Mouse (Mus musculus) embryonic facial prominence, embryonic 10.5 days (tissue): Measurements from ENCODE around the gene Hs6st2. TPM values are rescaled to one million over a fixed set of nuclear protein-coding genes. Genes with fewer than 3 reads are reported as not detected.
A peak's percentile ranks its signal among the peaks of the same experiment; 100 is the strongest.

Experiments used
- DNase-seq: peaks from one replicate; pipeline ENCODE4 v3.0.0-alpha.2; 2017; ENCODE audit warnings: low spot score
- H3K27ac ChIP-seq: fragments of 300-500 bp; sonication (generic); replicated peaks from 2 replicates; pipeline ENCODE4 v1.5.1; 2016; ENCODE audit warnings: mild to moderate bottlenecking
- H3K27me3 ChIP-seq: fragments of 300-500 bp; sonication (generic); replicated peaks from 2 replicates; pipeline ENCODE4 v1.6.1; 2016; ENCODE audit warnings: low read depth, mild to moderate bottlenecking; ENCODE audit not compliant: poor library complexity, severe bottlenecking
- H3K36me3 ChIP-seq: fragments of 300-500 bp; sonication (generic); replicated peaks from 2 replicates; pipeline ENCODE4 v1.6.1; 2016; ENCODE audit warnings: mild to moderate bottlenecking, moderate library complexity
- H3K4me1 ChIP-seq: fragments of 300-500 bp; sonication (generic); 2 replicates; pipeline ENCODE4 v1.6.1; 2016
- H3K4me3 ChIP-seq: fragments of 300-500 bp; sonication (generic); 2 replicates; pipeline ENCODE4 v1.5.1; 2016; ENCODE audit warnings: mild to moderate bottlenecking, moderate library complexity
- H3K9me3 ChIP-seq: fragments of 300-500 bp; sonication (generic); 2 replicates; pipeline ENCODE4 v1.6.1; 2016; ENCODE audit warnings: mild to moderate bottlenecking
- WGBS: fragments of 180-500 bp; shearing (Covaris S2); methylation state at CpG from one replicate; pipeline ENCODE4 v1.1.7; 2016; 5-methylcytosine and 5-hydroxymethylcytosine counted together
- polyA plus RNA-seq: library from polyadenylated mRNA; unstranded; fragments of >200 nt; fragmentation: Nextera tagmentation; extraction: Ambion mirVana; gene quantifications from 2 replicates; pipeline ENCODE4 v1.2.1, GENCODE M21; 2016

Hs6st2 gene
- polyA plus RNA-seq, 1 experiment from 2014 or later: 25.9 TPM

DNA sequence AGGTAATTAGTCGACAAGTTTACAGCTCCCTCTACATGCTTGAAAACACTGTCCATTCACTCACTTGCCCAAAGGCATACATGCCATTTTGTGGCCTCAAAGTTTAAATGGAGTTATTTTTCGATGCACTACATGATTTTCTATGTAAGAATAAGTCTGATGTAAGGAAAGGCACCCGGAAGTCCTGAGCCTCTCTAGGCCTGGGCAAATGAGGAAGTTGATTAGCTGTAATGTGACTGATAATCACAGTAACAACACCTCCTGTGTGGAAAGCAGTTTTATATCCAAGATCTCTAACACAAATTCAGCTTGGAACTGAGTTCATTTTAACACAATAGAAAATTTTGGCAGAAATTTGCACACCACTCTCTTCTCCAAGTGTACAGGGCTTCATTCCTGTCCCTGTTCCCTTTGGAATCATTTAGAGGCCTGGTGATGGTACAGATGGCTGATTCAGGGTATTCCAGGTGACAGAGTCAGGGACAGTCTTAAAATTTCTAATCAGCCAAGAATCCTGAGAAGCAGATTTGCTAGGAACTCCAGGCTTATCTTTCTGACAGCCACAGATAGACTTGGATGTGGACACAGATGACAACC lies 38.9 kb downstream of the Hs6st2 start:
- H3K4me3 ChIP-seq: no peak overlapping the region
- no peaks in the 10 kb centered on the region for H3K4me1 ChIP-seq
- H3K9me3 ChIP-seq: no peaks in the 10 kb centered on the region
- 89% methylated on average over 3 of the region's 3 CpGs for WGBS
- no peak overlapping the region for H3K27ac ChIP-seq
- H3K36me3 ChIP-seq: no peaks in the 10 kb centered on the region
- DNase-seq: no peak
- peaks cover 14% of the 10 kb centered on the region for H3K27me3 ChIP-seq

GRCm38 (mm10) chrX:51635756-51636155 lies 45.9 kb downstream of the Hs6st2 start:
- H3K9me3 ChIP-seq: no peaks in the 10 kb centered on the region
- DNase-seq: peak; percentile 53
- no peak overlapping the region for H3K4me3 ChIP-seq
- no peak overlapping the region; the same call in 1 of the 2 replicates for H3K27ac ChIP-seq
- peaks cover 17% of the 10 kb centered on the region for H3K27me3 ChIP-seq
- 36% methylated on average over 7 of the region's 7 CpGs for WGBS
- H3K36me3 ChIP-seq: no peaks in the 10 kb centered on the region
- peaks cover 11% of the 10 kb centered on the region for H3K4me1 ChIP-seq

DNA sequence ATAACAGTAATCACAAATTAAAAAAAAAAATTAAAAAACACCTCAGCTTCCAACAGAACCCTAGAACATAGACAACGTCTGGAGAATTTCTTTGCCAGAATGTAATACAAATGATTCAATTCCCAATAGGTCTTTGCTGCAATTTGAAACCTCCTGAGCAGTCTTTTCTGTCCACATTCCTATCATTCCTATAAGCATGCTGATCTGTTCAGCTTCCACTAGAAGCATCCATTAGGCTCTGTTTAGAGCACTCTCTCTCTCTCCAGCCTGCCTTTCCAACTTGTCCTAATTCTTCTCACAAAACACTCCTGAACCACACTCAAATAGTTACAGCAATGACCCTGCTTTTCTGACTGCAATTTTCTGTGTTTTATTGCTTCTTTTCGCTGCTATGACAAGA lies 50.3 kb downstream of the Hs6st2 start:
- no peak for DNase-seq
- 63% methylated on average over 2 of the region's 2 CpGs for WGBS
- Histone ChIP-seq H3K27me3 (peaks cover 20% of the 10 kb centered on the region; the same call in 1 of the 2 replicates), H3K4me3 (no peak overlapping the region), H3K27ac (no peak overlapping the region; the same call in 1 of the 2 replicates), H3K36me3 (no peaks in the 10 kb centered on the region), H3K9me3 (no peaks in the 10 kb centered on the region), H3K4me1 (peaks cover 11% of the 10 kb centered on the region)

DNA sequence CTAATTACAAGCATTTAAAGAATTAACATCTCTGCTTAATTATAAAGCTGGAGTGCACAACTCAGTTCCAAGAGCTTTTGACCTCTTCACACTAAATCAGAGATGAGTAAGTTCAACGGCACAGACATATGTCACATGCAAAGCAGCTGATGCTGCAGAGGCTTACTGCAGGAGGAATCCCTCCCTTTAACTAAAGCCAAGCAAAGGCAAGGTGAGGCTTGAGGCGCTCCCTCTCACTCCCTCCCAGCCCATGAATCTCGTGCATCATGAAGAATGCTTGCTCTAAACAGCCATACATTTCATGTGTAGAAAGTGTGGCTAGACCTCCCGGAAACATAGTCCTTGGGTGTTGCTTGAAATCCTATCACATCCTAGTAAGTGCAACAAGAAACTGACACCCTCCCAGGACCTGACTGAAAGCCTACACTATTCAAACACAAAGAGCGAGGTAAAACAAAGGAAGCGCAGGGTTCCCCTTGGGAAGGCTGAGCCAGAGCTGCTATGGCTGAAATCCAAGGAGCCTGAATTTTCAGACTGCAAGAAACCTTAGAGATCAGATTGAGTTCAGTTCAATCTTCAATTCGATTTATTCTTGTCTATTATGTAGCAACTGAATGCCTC lies 67.2 kb downstream of the Hs6st2 start:
- DNase-seq: peak; percentile 11
- peaks cover 26% of the 10 kb centered on the region for H3K27me3 ChIP-seq

DNA sequence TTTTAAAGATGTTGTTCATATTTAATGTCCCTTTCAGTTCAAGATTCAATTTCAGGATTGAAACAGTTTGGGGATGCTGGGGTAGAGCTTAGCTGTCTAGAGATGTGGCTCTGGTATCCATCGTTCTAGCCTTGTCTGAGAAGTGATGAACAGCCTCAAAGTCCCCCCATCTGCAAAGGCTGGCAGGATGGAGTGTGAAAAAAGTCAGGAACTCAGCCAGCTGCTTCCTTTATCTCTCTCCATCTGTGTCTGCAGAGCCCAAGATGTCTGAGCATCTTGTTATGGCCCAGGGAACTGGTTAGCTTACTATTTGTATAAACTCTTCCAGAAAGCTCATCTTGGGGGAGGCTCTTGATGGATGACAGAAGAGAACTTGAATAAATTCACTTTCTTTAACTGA lies 70.9 kb downstream of the Hs6st2 start:
- Histone ChIP-seq H3K4me1 (peaks cover 9% of the 10 kb centered on the region; the same call in 1 of the 2 replicates), H3K27me3 (peaks cover 19% of the 10 kb centered on the region), H3K9me3 (no peaks in the 10 kb centered on the region), H3K4me3 (no peak overlapping the region), H3K27ac (no peak overlapping the region), H3K36me3 (no peaks in the 10 kb centered on the region)
- 69% methylated on average over 1 of the region's 1 CpGs for WGBS
- DNase-seq: no peak

More for the DNA sequence above, 67.2 kb downstream of the Hs6st2 start:
- no peaks in the 10 kb centered on the region for H3K9me3 ChIP-seq
- H3K4me3 ChIP-seq: no peak overlapping the region
- peaks cover 9% of the 10 kb centered on the region; the same call in 1 of the 2 replicates for H3K4me1 ChIP-seq
- 25% methylated on average over 7 of the region's 7 CpGs for WGBS
- H3K27ac ChIP-seq: peak overlapping the region; percentile 51
- H3K36me3 ChIP-seq: no peaks in the 10 kb centered on the region

DNA sequence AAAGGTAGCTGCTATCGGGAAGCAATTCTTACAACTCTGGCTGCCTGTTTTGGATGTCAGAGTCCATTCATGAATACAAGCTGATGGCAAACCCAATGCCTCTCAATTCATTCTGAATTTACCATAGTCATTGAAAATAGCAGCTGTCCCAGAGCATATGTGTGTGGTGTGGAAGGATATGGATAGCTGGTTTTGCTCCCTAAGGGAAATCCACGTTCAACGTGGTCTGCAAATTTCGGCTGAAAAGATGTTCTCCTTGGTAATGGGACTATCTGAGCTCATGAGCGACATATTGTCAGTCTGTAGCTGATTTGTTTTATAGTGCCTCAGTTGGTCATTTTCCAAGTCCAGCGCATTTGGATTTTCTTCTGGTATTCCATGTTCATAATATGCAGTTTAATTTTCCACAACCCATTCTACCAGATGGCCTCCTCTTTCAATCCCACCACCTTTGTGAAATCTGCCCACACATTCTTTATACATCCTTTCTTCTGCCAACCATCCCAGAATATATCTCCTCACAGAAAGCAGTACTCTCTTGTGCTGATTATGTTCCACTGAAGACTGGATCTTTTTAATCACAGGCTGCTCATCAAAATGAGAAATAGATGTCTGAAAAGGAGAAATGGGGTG lies 75.3 kb downstream of the Hs6st2 start:
- Histone ChIP-seq H3K27ac (no peak overlapping the region), H3K36me3 (no peaks in the 10 kb centered on the region), H3K27me3 (peaks cover 11% of the 10 kb centered on the region), H3K9me3 (no peaks in the 10 kb centered on the region), H3K4me1 (no peaks in the 10 kb centered on the region), H3K4me3 (no peak overlapping the region)
- WGBS: 92% methylated on average over 6 of the region's 6 CpGs
- DNase-seq: no peak

GRCm38 (mm10) chrX:51592751-51593150 lies 88.9 kb downstream of the Hs6st2 start:
- 96% methylated on average over 1 of the region's 1 CpGs for WGBS
- Histone ChIP-seq H3K27ac (no peak overlapping the region), H3K4me3 (no peak overlapping the region), H3K9me3 (no peaks in the 10 kb centered on the region), H3K27me3 (no peaks in the 10 kb centered on the region; the same call in 1 of the 2 replicates), H3K36me3 (no peaks in the 10 kb centered on the region), H3K4me1 (no peaks in the 10 kb centered on the region)
- DNase-seq: no peak

GRCm38 (mm10) chrX:51590448-51591010 lies 91.1 kb downstream of the Hs6st2 start:
- Histone ChIP-seq H3K9me3 (no peaks in the 10 kb centered on the region), H3K36me3 (no peaks in the 10 kb centered on the region), H3K4me1 (no peaks in the 10 kb centered on the region), H3K4me3 (no peak overlapping the region), H3K27me3 (no peaks in the 10 kb centered on the region; the same call in 1 of the 2 replicates), H3K27ac (no peak overlapping the region)
- no peak for DNase-seq
- WGBS: 84% methylated on average over 8 of the region's 8 CpGs

GRCm38 (mm10) chrX:51585444-51585843 lies 96.2 kb downstream of the Hs6st2 start:
- H3K4me3 ChIP-seq: no peak overlapping the region
- no peaks in the 10 kb centered on the region for H3K9me3 ChIP-seq
- H3K36me3 ChIP-seq: no peaks in the 10 kb centered on the region
- WGBS: 77% methylated on average over 3 of the region's 3 CpGs
- no peak overlapping the region for H3K27ac ChIP-seq
- peaks cover 7% of the 10 kb centered on the region for H3K27me3 ChIP-seq
- no peak for DNase-seq
- no peaks in the 10 kb centered on the region for H3K4me1 ChIP-seq

DNA sequence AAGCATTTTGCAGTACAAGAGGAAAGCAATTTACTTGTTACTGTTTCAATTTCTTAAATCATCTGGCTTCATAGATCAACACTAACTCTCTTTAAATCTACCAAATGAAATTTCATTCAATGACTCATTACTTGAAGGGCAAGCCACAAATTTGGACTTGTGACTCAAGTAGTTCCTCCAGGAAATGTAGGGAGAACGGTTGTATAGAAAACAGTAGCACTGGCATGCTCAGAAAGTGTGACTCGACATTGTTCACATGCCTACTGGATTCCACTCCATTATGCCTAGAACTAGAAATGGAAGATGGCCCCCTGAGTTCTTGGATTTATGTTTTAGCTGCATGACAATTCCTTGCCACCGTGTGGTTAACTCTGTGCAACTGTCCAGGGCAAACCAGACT lies 100.0 kb downstream of the Hs6st2 start:
- no peaks in the 10 kb centered on the region for H3K9me3 ChIP-seq
- H3K36me3 ChIP-seq: no peaks in the 10 kb centered on the region
- no peak for DNase-seq
- H3K4me3 ChIP-seq: no peak overlapping the region
- 83% methylated on average over 3 of the region's 3 CpGs for whole genome bisulfite sequencing
- no peak overlapping the region for H3K27ac ChIP-seq
- 0 out of 2 replicates have a peak, but pooled peaks cover 9% of the 10 kb centered on the region for H3K4me1 ChIP-seq
- peaks cover 7% of the 10 kb centered on the region for H3K27me3 ChIP-seq

DNA sequence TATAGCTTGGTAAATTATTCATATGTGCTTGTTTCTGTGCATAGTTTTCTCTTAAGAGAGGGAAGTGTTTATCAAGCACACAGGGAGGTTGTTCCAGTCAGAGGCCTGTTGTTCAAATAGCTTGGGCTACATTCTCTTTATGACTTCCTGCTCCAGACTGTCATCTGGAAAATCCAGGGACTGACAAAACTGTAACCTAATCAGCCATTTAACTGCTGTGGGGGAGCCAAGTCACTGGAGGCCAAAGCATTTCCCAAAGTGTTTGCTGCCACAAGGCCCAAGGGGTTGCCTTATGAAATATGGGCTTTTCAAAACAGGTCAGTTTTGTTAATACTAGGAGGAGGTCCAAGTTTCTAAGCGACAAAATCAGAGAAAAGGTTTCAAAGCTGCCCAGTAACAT lies 119.8 kb downstream of the Hs6st2 start:
- WGBS: 75% methylated on average over 1 of the region's 1 CpGs
- Histone ChIP-seq H3K27ac (no peak overlapping the region), H3K9me3 (no peaks in the 10 kb centered on the region), H3K4me3 (no peak overlapping the region), H3K27me3 (no peaks in the 10 kb centered on the region), H3K4me1 (no peaks in the 10 kb centered on the region), H3K36me3 (no peaks in the 10 kb centered on the region)
- no peak for DNase-seq

DNA sequence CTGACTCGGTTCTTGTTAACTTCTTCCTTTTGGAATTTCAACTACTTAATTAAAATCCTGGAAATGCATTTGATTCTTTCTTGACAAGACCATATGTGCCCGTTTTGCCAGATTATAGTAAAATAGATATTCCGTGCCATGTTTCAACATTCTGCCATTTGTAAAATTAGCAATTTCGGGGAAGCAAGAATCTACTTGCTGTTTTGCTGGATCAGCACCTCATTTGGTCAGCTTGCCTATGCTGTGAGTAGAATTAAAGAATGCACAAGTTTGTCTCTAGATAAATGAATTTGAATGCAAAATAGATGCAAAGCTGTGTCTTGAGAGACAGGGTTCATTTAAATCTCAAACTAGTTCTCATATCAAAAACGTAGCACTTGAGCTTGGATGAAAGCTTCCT lies 142.0 kb downstream of the Hs6st2 start:
- WGBS: 85% methylated on average over 5 of the region's 5 CpGs
- no peaks in the 10 kb centered on the region; the same call in none of the 2 replicates for H3K27me3 ChIP-seq
- DNase-seq: no peak

More for the DNA sequence above, 142.0 kb downstream of the Hs6st2 start:
- no peak overlapping the region for H3K4me3 ChIP-seq
- no peaks in the 10 kb centered on the region for H3K9me3 ChIP-seq
- no peaks in the 10 kb centered on the region for H3K4me1 ChIP-seq
- no peak overlapping the region for H3K27ac ChIP-seq
- H3K36me3 ChIP-seq: no peaks in the 10 kb centered on the region
